Mouse (Mus musculus) neural tube, embryonic 12.5 days (tissue): ENCODE measurements around the gene Mtfmt. TPM values are rescaled to one million over a fixed set of nuclear protein-coding genes. Genes with fewer than 3 reads are reported as not detected.
A peak's percentile ranks its signal among the peaks of the same experiment; 100 is the strongest.

Experiments used
- ATAC-seq: fragments of 200-750 bp; cut with Nextera tagmentation; 2 replicates; pipeline ENCODE4 v1.8.0; 2017; ENCODE audit warnings: low read depth, mild to moderate bottlenecking, moderate TSS enrichment, moderate library complexity; ENCODE audit not compliant: low FRiP score
- H3K27ac ChIP-seq: fragments of 300-500 bp; sonication (generic); 2 replicates; pipeline ENCODE4 v1.5.1; 2016
- H3K27me3 ChIP-seq: fragments of 300-500 bp; sonication (generic); replicated peaks from 2 replicates; pipeline ENCODE4 v1.6.1; 2016; ENCODE audit warnings: mild to moderate bottlenecking
- H3K36me3 ChIP-seq: fragments of 300-500 bp; sonication (generic); 2 replicates; pipeline ENCODE4 v1.6.1; 2016; ENCODE audit warnings: mild to moderate bottlenecking
- H3K4me1 ChIP-seq: fragments of 300-500 bp; sonication (generic); 2 replicates; pipeline ENCODE4 v1.6.1; 2016
- H3K4me2 ChIP-seq: fragments of 300-500 bp; sonication (generic); replicated peaks from 2 replicates; pipeline ENCODE4 v1.6.1; 2016; ENCODE audit warnings: mild to moderate bottlenecking
- H3K4me3 ChIP-seq: fragments of 300-500 bp; sonication (generic); 2 replicates; pipeline ENCODE4 v1.5.1; 2016
- H3K9ac ChIP-seq: fragments of 300-500 bp; sonication (generic); 2 replicates; pipeline ENCODE4 v1.6.1; 2016; ENCODE audit warnings: mild to moderate bottlenecking
- H3K9me3 ChIP-seq: fragments of 300-500 bp; sonication (generic); 2 replicates; pipeline ENCODE4 v1.6.1; 2016; ENCODE audit warnings: mild to moderate bottlenecking
- WGBS: fragments of 180-500 bp; shearing (Covaris S2); methylation state at CpG from one replicate; pipeline ENCODE4 v1.1.7; 2016; 5-methylcytosine and 5-hydroxymethylcytosine counted together
- polyA plus RNA-seq: library from polyadenylated mRNA; unstranded; fragments of >200 nt; fragmentation: Nextera tagmentation; extraction: Ambion mirVana; gene quantifications from 2 replicates; pipeline ENCODE4 v1.2.1, GENCODE M21; 2016

Gene Mtfmt
- 23.5 and 24.9 TPM in 2 replicates for polyA plus RNA-seq

GRCm38 (mm10) chr9:65435671-65436301, at the start of gene Mtfmt:
Gene Mtfmt, plus strand, starts transcription at chr9:65435782.
- Histone ChIP-seq H3K4me2 (peak within 1 kb of the TSS; percentile 74), H3K36me3 (peaks cover 13% of the 10 kb centered on the region), H3K9ac (peak within 1 kb of the TSS; percentile 86), H3K27me3 (no peaks in the 10 kb centered on the region), H3K4me3 (peak within 1 kb of the TSS; percentile 92), H3K9me3 (no peaks in the 10 kb centered on the region), H3K4me1 (peaks cover 4% of the 10 kb centered on the region), H3K27ac (no peak within 1 kb of the TSS)
- peak; percentile 93 for ATAC-seq
- WGBS: under 1% methylated on average over 54 of the region's 54 CpGs

GRCm38 (mm10) chr9:65386373-65387140, 49.0 kb upstream of the Mtfmt start:
- Histone ChIP-seq H3K27ac (no peak overlapping the region), H3K27me3 (peaks cover 27% of the 10 kb centered on the region), H3K9ac (no peak overlapping the region), H3K4me1 (peaks cover 8% of the 10 kb centered on the region; the same call in 1 of the 2 replicates), H3K9me3 (no peaks in the 10 kb centered on the region), H3K36me3 (no peaks in the 10 kb centered on the region), H3K4me3 (no peak overlapping the region), H3K4me2 (no peak overlapping the region)
- no peak for ATAC-seq
- 12% methylated on average over 8 of the region's 8 CpGs for WGBS

GRCm38 (mm10) chr9:65390752-65391612, 44.6 kb upstream of the Mtfmt start:
- peak overlapping the region; percentile 63 for H3K4me2 ChIP-seq
- peaks cover 44% of the 10 kb centered on the region for H3K27me3 ChIP-seq
- peaks cover 9% of the 10 kb centered on the region; the same call in 1 of the 2 replicates for H3K4me1 ChIP-seq
- H3K36me3 ChIP-seq: no peaks in the 10 kb centered on the region
- ATAC-seq: no peak
- 18% methylated on average over 96 of the region's 96 CpGs for WGBS
- no peak overlapping the region; the same call in 1 of the 2 replicates for H3K9ac ChIP-seq
- H3K9me3 ChIP-seq: no peaks in the 10 kb centered on the region
- H3K27ac ChIP-seq: no peak overlapping the region
- peak overlapping the region; percentile 37 for H3K4me3 ChIP-seq

GRCm38 (mm10) chr9:65391613-65391964, 44.0 kb upstream of the Mtfmt start, which contains the start of gene Kbtbd13:
Gene Kbtbd13, minus strand, starts transcription at chr9:65391652.
- Histone ChIP-seq H3K4me1 (peaks cover 5% of the 10 kb centered on the region; the same call in 1 of the 2 replicates), H3K4me2 (peak within 1 kb of the TSS; percentile 63), H3K36me3 (no peaks in the 10 kb centered on the region), H3K27ac (no peak within 1 kb of the TSS), H3K9me3 (no peaks in the 10 kb centered on the region), H3K9ac (no peak within 1 kb of the TSS; the same call in 1 of the 2 replicates), H3K4me3 (peak within 1 kb of the TSS; percentile 37), H3K27me3 (peaks cover 44% of the 10 kb centered on the region)
- WGBS: 39% methylated on average over 8 of the region's 8 CpGs
- ATAC-seq: no peak

GRCm38 (mm10) chr9:65392638-65393364, 42.8 kb upstream of the Mtfmt start:
- WGBS: 30% methylated on average over 6 of the region's 6 CpGs
- H3K27me3 ChIP-seq: peaks cover 44% of the 10 kb centered on the region

GRCm38 (mm10) chr9:65393606-65394005, 42.0 kb upstream of the Mtfmt start:
- H3K9me3 ChIP-seq: no peaks in the 10 kb centered on the region
- ATAC-seq: no peak
- WGBS: 55% methylated on average over 2 of the region's 2 CpGs
- peaks cover 44% of the 10 kb centered on the region for H3K27me3 ChIP-seq
- H3K9ac ChIP-seq: no peak overlapping the region
- no peak overlapping the region for H3K4me3 ChIP-seq
- H3K4me2 ChIP-seq: no peak overlapping the region
- no peaks in the 10 kb centered on the region for H3K36me3 ChIP-seq
- peaks cover 13% of the 10 kb centered on the region for H3K4me1 ChIP-seq
- no peak overlapping the region for H3K27ac ChIP-seq

More at GRCm38 (mm10) chr9:65392638-65393364, 42.8 kb upstream of the Mtfmt start:
- ATAC-seq: no peak
- no peak overlapping the region for H3K4me2 ChIP-seq
- H3K36me3 ChIP-seq: no peaks in the 10 kb centered on the region
- no peak overlapping the region for H3K27ac ChIP-seq
- H3K9ac ChIP-seq: no peak overlapping the region
- 0 out of 2 replicates have a peak, but pooled peaks cover 5% of the 10 kb centered on the region for H3K4me1 ChIP-seq
- H3K4me3 ChIP-seq: no peak overlapping the region
- H3K9me3 ChIP-seq: no peaks in the 10 kb centered on the region

GRCm38 (mm10) chr9:65394360-65394759, 41.2 kb upstream of the Mtfmt start:
- ATAC-seq: no peak
- WGBS: 64% methylated on average over 2 of the region's 2 CpGs
- peaks cover 40% of the 10 kb centered on the region for H3K27me3 ChIP-seq

GRCm38 (mm10) chr9:65398279-65398678, 37.3 kb upstream of the Mtfmt start, which contains the start of gene Rasl12:
Gene Rasl12, plus strand, starts transcription at chr9:65398506.
- Histone ChIP-seq H3K4me2 (peak within 1 kb of the TSS; percentile 86), H3K36me3 (no peaks in the 10 kb centered on the region), H3K4me1 (peaks cover 11% of the 10 kb centered on the region), H3K4me3 (peak within 1 kb of the TSS; percentile 45), H3K27me3 (0 out of 2 replicates have a peak, but pooled peaks cover 4% of the 10 kb centered on the region), H3K9me3 (no peaks in the 10 kb centered on the region), H3K9ac (peak within 1 kb of the TSS; percentile 65), H3K27ac (no peak within 1 kb of the TSS)
- ATAC-seq: 0 out of 2 replicates have a peak, but pooled peaks have one; percentile 44
- under 1% methylated on average over 24 of the region's 24 CpGs for WGBS

More at GRCm38 (mm10) chr9:65394360-65394759, 41.2 kb upstream of the Mtfmt start:
- H3K27ac ChIP-seq: no peak overlapping the region
- H3K4me1 ChIP-seq: peaks cover 16% of the 10 kb centered on the region
- no peaks in the 10 kb centered on the region for H3K36me3 ChIP-seq
- no peak overlapping the region for H3K4me3 ChIP-seq
- H3K4me2 ChIP-seq: no peak overlapping the region
- H3K9ac ChIP-seq: no peak overlapping the region
- no peaks in the 10 kb centered on the region for H3K9me3 ChIP-seq

- no peaks in the 10 kb centered on the region for H3K36me3 ChIP-seq
- H3K4me3 ChIP-seq: no peak overlapping the region
- no peak overlapping the region for H3K9ac ChIP-seq
- H3K4me2 ChIP-seq: no peak overlapping the region
- peaks cover 11% of the 10 kb centered on the region for H3K4me1 ChIP-seq
- 90% methylated on average over 6 of the region's 6 CpGs for WGBS
- no peaks in the 10 kb centered on the region for H3K9me3 ChIP-seq
- ATAC-seq: no peak
- no peak overlapping the region for H3K27ac ChIP-seq
- no peaks in the 10 kb centered on the region for H3K27me3 ChIP-seq
These were observed 35.6 kb upstream of the Mtfmt start for GRCm38 (mm10) chr9:65399934-65400333.

GRCm38 (mm10) chr9:65404331-65405183, 31.0 kb upstream of the Mtfmt start:
- Histone ChIP-seq H3K27me3 (no peaks in the 10 kb centered on the region), H3K9ac (no peak overlapping the region), H3K4me1 (no peaks in the 10 kb centered on the region), H3K4me2 (no peak overlapping the region), H3K36me3 (no peaks in the 10 kb centered on the region), H3K4me3 (no peak overlapping the region), H3K27ac (no peak overlapping the region), H3K9me3 (no peaks in the 10 kb centered on the region)
- WGBS: 78% methylated on average over 15 of the region's 15 CpGs
- ATAC-seq: no peak

- H3K36me3 ChIP-seq: no peaks in the 10 kb centered on the region
- 75% methylated on average over 2 of the region's 2 CpGs for whole genome bisulfite sequencing
- no peaks in the 10 kb centered on the region for H3K4me1 ChIP-seq
- no peak overlapping the region for H3K4me3 ChIP-seq
- ATAC-seq: no peak
- no peaks in the 10 kb centered on the region for H3K9me3 ChIP-seq
- H3K27me3 ChIP-seq: no peaks in the 10 kb centered on the region
- H3K9ac ChIP-seq: no peak overlapping the region
- no peak overlapping the region for H3K27ac ChIP-seq
- H3K4me2 ChIP-seq: no peak overlapping the region
These were observed 30.5 kb upstream of the Mtfmt start for GRCm38 (mm10) chr9:65405184-65405449.
